Mouse (Mus musculus): ENCODE measurements around the gene Scrn2. TPM values are rescaled to one million over a fixed set of nuclear protein-coding genes. Genes with fewer than 3 reads are reported as not detected.

Gene Scrn2
- polyA plus RNA-seq, 1 experiment from 2014 or later: 13.7 TPM

Small RNA genes within 50 kb of the gene (microRNA-seq; reads per million reads assigned to microRNA genes)
- 1.0 reads per million for gene Mir8103

Other genes starting within 250 kb of the Scrn2 start
- gene Cbx1, start 240.8 kb upstream of the Scrn2 start, polyA plus RNA-seq (2015; fragmentation: Nextera tagmentation; extraction: Ambion mirVana): 91.6 and 95.1 TPM in 2 replicates
- 66.2 and 66.5 TPM in 2 replicates for gene Nfe2l1, start 200.0 kb upstream of the Scrn2 start, polyA plus RNA-seq (2015; fragmentation: Nextera tagmentation; extraction: Ambion mirVana)
- 36.6 and 43.2 TPM in 2 replicates for gene Copz2, start 180.1 kb upstream of the Scrn2 start, polyA plus RNA-seq (2015; fragmentation: Nextera tagmentation; extraction: Ambion mirVana)
- gene Cdk5rap3, start 113.4 kb upstream of the Scrn2 start, polyA plus RNA-seq (2015; fragmentation: Nextera tagmentation; extraction: Ambion mirVana): 79.2 and 92.0 TPM in 2 replicates
- gene Prr15l, start 101.8 kb upstream of the Scrn2 start, polyA plus RNA-seq (2015; fragmentation: Nextera tagmentation; extraction: Ambion mirVana): 0.21 TPM in 1 of 2 replicates, not detected in the other
- gene Pnpo, start 86.0 kb upstream of the Scrn2 start, polyA plus RNA-seq (2015; fragmentation: Nextera tagmentation; extraction: Ambion mirVana): 18.5 and 22.3 TPM in 2 replicates
- 15.9 and 16.7 TPM in 2 replicates for gene Sp2, start 47.0 kb upstream of the Scrn2 start, polyA plus RNA-seq (2015; fragmentation: Nextera tagmentation; extraction: Ambion mirVana)
- 0.17 and 0.29 TPM in 2 replicates for gene Sp6, start 16.5 kb upstream of the Scrn2 start, polyA plus RNA-seq (2015; fragmentation: Nextera tagmentation; extraction: Ambion mirVana)
- 1.8 and 3.0 TPM in 2 replicates for gene Lrrc46, start 11.5 kb downstream of the Scrn2 start, polyA plus RNA-seq (2015; fragmentation: Nextera tagmentation; extraction: Ambion mirVana)
- gene Mrpl10, start 11.6 kb downstream of the Scrn2 start, polyA plus RNA-seq (2015; fragmentation: Nextera tagmentation; extraction: Ambion mirVana): 58.9 and 59.0 TPM in 2 replicates
- 9.2 and 11.0 TPM in 2 replicates for gene Osbpl7, start 20.7 kb downstream of the Scrn2 start, polyA plus RNA-seq (2015; fragmentation: Nextera tagmentation; extraction: Ambion mirVana)
- gene Tbx21, start 85.4 kb downstream of the Scrn2 start, polyA plus RNA-seq (2015; fragmentation: Nextera tagmentation; extraction: Ambion mirVana): 0.07 and 0.15 TPM in 2 replicates
- 9.1 and 9.5 TPM in 2 replicates for gene Tbkbp1, start 121.6 kb downstream of the Scrn2 start, polyA plus RNA-seq (2015; fragmentation: Nextera tagmentation; extraction: Ambion mirVana)
- 31.0 and 34.8 TPM in 2 replicates for gene Kpnb1, start 157.9 kb downstream of the Scrn2 start, polyA plus RNA-seq (2015; fragmentation: Nextera tagmentation; extraction: Ambion mirVana)